Mouse (Mus musculus): ENCODE results near the gene Galnt16. TPM values are rescaled to one million over a fixed set of nuclear protein-coding genes. Genes with fewer than 3 reads are reported as not detected.

Gene Galnt16
- total and polyA plus RNA-seq, 3 experiments = 2.0 to 3.0 (median 3.0) TPM

DNA sequence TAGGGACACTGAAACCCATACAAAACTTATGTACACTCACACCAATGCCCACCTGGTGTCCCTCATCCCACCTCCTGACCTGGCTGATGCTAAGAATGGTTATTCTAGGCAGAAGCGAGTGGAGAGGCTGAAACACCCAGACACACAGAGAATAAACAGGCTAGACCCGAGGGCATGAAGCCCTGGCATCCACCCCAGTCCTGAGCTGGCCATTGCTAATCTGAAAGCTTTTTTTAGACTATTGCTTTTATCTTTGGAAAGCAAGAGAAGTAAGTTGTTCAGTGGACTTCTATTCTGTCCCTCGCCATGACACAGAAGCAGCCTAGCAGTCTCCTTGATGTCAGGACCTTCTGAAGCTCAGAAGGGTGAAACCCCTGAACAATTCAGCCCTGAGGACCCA lies 91.9 kb downstream of the Galnt16 start:
- H3K36me3 ChIP-seq (ENCODE audit: control insufficient read depth, insufficient read depth, low read length) = no peaks in the 10 kb centered on the region
- intact Hi-C loops (cut with DNase I) = loop anchor here (5.0 kb wide), 1 partner anchor 108 kb away; no protein-coding TSS in a partner anchor
- H3K27ac ChIP-seq = peak overlapping the region; percentile 78
- 0 out of 2 replicates have a peak, but pooled peaks have one; percentile 15 for TF ChIP-seq POLR2A (IDR thresholded peaks at IDR 0.05; ENCODE audit: insufficient read depth, low read depth, low read length)
- no peak for TF ChIP-seq CTCF (IDR thresholded peaks at IDR 0.05)
- TF ChIP-seq EP300 (IDR thresholded peaks at IDR 0.05; ENCODE audit: insufficient read depth, low read depth, low read length) = 0 out of 2 replicates have a peak, but pooled peaks have one; percentile 38
- no peak overlapping the region for H3K9ac ChIP-seq (ENCODE audit: low read depth, low read length)
- no peak overlapping the region for H3K4me3 ChIP-seq
- 30% methylated on average over 3 of the region's 3 CpGs for WGBS
- no peaks in the 10 kb centered on the region for H3K79me2 ChIP-seq (replicated peaks; ENCODE audit: control insufficient read depth, insufficient read depth, low read length)
- no peaks in the 10 kb centered on the region for H3K27me3 ChIP-seq (ENCODE audit: control insufficient read depth, insufficient read depth, low read length)
- H3K4me1 ChIP-seq (ENCODE audit: control insufficient read depth, insufficient read depth, low read length) = peaks cover 1% of the 10 kb centered on the region; the same call in 1 of the 2 replicates
- peak; percentile 33 to 52 for DNase-seq

DNA sequence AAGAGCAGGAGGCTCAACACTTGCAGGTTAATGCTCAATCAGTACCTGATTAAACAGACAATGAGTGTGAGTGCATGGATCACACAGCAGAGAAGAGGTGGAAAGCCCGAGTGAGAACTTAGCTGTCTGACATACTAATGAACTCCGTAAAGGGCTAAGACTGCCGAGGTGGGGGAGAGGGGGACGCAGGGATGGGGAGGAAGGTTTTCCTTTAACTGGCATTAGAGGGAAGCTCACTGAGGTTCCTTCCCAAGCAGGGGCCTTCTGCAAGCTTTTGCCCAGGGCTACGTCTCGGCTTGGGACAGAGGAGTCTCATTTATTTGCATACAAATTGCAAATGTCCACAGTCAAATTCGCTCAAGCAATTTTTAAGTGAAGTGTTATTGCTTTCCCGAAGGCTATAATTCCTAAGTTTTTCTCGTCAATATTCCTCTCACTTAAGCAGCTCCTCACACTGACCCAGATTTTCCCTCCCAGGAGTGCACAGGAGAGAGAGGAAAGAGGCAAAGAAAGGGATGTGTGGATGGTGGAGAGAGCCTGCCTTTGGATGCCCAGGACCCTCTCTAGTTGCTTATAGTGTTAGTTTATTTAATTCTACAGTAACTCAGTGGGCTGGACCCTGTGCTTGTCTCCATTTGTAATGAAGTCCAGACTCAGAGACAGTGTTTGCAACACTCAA lies 94.2 kb downstream of the Galnt16 start:
- 72% methylated on average over 9 of the region's 9 CpGs for WGBS
- intact Hi-C loops (cut with DNase I) = loop anchor here (5.0 kb wide), 1 partner anchor 110 kb away; no protein-coding TSS in a partner anchor
- Histone ChIP-seq H3K4me1 (ENCODE audit: control insufficient read depth, insufficient read depth, low read length) (peaks cover 1% of the 10 kb centered on the region; the same call in 1 of the 2 replicates), H3K79me2 (replicated peaks; ENCODE audit: control insufficient read depth, insufficient read depth, low read length) (no peaks in the 10 kb centered on the region), H3K27ac (no peak overlapping the region), H3K27me3 (ENCODE audit: control insufficient read depth, insufficient read depth, low read length) (no peaks in the 10 kb centered on the region), H3K4me3 (no peak overlapping the region), H3K9ac (ENCODE audit: low read depth, low read length) (no peak overlapping the region), H3K36me3 (ENCODE audit: control insufficient read depth, insufficient read depth, low read length) (no peaks in the 10 kb centered on the region)
- no peak for TF ChIP-seq EP300 (IDR thresholded peaks at IDR 0.05; ENCODE audit: insufficient read depth, low read depth, low read length)
- TF ChIP-seq CTCF (IDR thresholded peaks at IDR 0.05) = no peak
- TF ChIP-seq POLR2A (IDR thresholded peaks at IDR 0.05; ENCODE audit: insufficient read depth, low read depth, low read length) = no peak
- DNase-seq = no peak

DNA sequence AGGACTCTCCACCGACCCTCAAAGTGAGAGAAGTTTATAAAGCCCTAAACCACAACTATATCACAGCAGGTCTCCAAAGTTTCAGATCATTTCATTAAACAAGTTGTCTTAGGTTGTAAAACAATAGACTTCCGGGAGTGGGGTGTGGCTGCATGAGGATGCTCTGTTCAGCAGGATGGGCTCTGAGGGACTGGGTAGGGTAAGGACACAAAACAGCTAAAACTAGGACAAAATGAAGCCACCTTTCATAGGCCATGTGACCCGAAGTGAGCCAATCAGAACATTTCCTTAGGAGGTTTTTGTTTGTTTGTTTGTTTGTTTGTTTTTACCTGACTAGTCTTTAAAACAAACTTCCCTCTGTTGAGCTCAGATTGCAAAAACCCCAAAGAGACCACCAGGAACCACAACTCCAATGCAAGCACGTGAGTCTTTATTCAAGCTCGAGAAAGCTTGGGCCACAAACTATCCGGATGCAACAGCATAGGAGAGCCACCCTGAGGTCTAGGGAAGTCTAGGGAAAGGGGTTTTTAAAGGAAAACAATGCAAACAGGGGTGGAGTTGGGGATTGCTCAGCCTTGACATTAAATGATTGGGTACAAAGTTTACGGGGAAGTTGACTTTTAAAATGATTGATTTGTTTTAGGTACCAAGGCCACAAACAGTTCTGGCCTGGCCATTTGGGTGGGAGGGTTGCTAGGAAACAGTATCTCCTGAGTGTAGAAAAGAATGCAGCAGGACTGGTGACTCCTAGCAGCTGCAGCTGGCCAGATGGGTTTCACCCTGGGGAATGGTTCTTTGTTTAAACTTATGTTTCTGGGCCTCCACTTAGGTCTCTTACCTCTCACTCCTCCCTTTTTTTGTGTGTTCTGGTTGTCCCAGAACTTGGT lies 97.5 kb downstream of the Galnt16 start:
- no peaks in the 10 kb centered on the region for H3K79me2 ChIP-seq (replicated peaks; ENCODE audit: control insufficient read depth, insufficient read depth, low read length)
- H3K9ac ChIP-seq (ENCODE audit: low read depth, low read length) = no peak overlapping the region
- TF ChIP-seq CTCF (IDR thresholded peaks at IDR 0.05) (no peak), EP300 (IDR thresholded peaks at IDR 0.05; ENCODE audit: insufficient read depth, low read depth, low read length) (no peak), POLR2A (IDR thresholded peaks at IDR 0.05; ENCODE audit: insufficient read depth, low read depth, low read length) (no peak)
- H3K36me3 ChIP-seq (ENCODE audit: control insufficient read depth, insufficient read depth, low read length) = no peaks in the 10 kb centered on the region
- no peaks in the 10 kb centered on the region for H3K27me3 ChIP-seq (ENCODE audit: control insufficient read depth, insufficient read depth, low read length)
- peaks cover under 1% of the 10 kb centered on the region; the same call in 1 of the 2 replicates for H3K4me1 ChIP-seq (ENCODE audit: control insufficient read depth, insufficient read depth, low read length)
- intact Hi-C loops (cut with DNase I) = no loop called here
- DNase-seq = no peak
- H3K27ac ChIP-seq = no peak overlapping the region
- H3K4me3 ChIP-seq = no peak overlapping the region
- 55% methylated on average over 7 of the region's 7 CpGs for WGBS

DNA sequence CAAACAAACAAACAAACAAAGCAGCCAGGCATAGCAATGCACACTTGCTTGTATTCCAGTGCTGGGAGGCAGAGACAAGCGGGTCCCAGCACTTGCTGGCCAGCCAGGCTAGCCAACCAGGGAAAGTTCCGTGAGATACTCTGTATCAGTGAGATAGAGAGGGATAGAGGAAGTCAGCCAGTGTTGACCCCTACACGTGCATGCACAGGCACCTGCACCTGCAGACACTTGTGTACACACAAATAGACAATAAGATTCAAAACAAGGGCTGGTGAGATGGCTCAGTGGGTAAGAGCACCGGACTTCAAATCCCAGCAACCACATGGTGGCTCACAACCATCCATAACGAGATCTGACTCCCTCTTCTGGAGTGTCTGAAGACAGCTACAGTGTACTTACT lies 102.4 kb downstream of the Galnt16 start:
- H3K4me1 ChIP-seq (ENCODE audit: control insufficient read depth, insufficient read depth, low read length) = no peaks in the 10 kb centered on the region
- no peaks in the 10 kb centered on the region for H3K36me3 ChIP-seq (ENCODE audit: control insufficient read depth, insufficient read depth, low read length)
- 58% methylated on average over 5 of the region's 5 CpGs for WGBS
- no peak for TF ChIP-seq POLR2A (IDR thresholded peaks at IDR 0.05; ENCODE audit: insufficient read depth, low read depth, low read length)
- no peak for TF ChIP-seq EP300 (IDR thresholded peaks at IDR 0.05; ENCODE audit: insufficient read depth, low read depth, low read length)
- H3K9ac ChIP-seq (ENCODE audit: low read depth, low read length) = no peak overlapping the region
- no peak overlapping the region for H3K4me3 ChIP-seq
- H3K79me2 ChIP-seq (replicated peaks; ENCODE audit: control insufficient read depth, insufficient read depth, low read length) = no peaks in the 10 kb centered on the region
- intact Hi-C loops (cut with DNase I) = no loop called here
- H3K27ac ChIP-seq = no peak overlapping the region
- no peaks in the 10 kb centered on the region for H3K27me3 ChIP-seq (ENCODE audit: control insufficient read depth, insufficient read depth, low read length)
- no peak for DNase-seq

DNA sequence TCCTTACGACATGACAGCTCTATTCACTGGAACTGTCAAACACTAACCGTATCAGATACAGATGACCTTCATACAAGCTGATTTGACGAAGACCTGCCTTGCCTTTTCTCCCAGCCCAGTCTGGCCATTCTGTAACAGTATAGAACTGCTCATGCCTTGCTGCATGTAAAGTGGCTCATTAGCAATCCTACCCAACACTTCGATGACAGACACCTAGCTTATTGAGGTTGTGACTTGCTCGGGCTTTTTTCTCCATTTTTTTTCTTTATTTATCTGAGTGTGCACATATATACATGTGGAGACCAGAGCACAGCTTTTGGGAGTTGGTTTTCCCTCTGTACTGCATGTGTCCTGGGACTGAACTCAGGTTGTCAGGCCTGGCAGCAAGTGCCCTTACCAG lies 113.7 kb downstream of the Galnt16 start:
- Histone ChIP-seq H3K27me3 (ENCODE audit: control insufficient read depth, insufficient read depth, low read length) (no peaks in the 10 kb centered on the region), H3K27ac (no peak overlapping the region), H3K79me2 (replicated peaks; ENCODE audit: control insufficient read depth, insufficient read depth, low read length) (no peaks in the 10 kb centered on the region), H3K4me1 (ENCODE audit: control insufficient read depth, insufficient read depth, low read length) (no peaks in the 10 kb centered on the region), H3K4me3 (no peak overlapping the region), H3K9ac (ENCODE audit: low read depth, low read length) (no peak overlapping the region), H3K36me3 (ENCODE audit: control insufficient read depth, insufficient read depth, low read length) (no peaks in the 10 kb centered on the region; the same call in 1 of the 2 replicates)
- DNase-seq = no peak
- intact Hi-C loops (cut with DNase I) = no loop called here
- 82% methylated on average over 5 of the region's 5 CpGs for WGBS
- TF ChIP-seq CTCF (IDR thresholded peaks at IDR 0.05) = no peak
- TF ChIP-seq POLR2A (IDR thresholded peaks at IDR 0.05; ENCODE audit: insufficient read depth, low read depth, low read length) = no peak
- TF ChIP-seq EP300 (IDR thresholded peaks at IDR 0.05; ENCODE audit: insufficient read depth, low read depth, low read length) = no peak

Data from heart, adult 2 months (tissue).